Mouse (Mus musculus) mesoderm, embryonic 11.5 days (tissue): Measurements from ENCODE around the gene Sh2b1.

ENCODE experiments used
- DNase-seq: peaks from one replicate; pipeline ENCODE4 v3.0.0-alpha.2; 2012; ENCODE audit warnings: low read depth, low spot score

Sh2b1 gene

DNA sequence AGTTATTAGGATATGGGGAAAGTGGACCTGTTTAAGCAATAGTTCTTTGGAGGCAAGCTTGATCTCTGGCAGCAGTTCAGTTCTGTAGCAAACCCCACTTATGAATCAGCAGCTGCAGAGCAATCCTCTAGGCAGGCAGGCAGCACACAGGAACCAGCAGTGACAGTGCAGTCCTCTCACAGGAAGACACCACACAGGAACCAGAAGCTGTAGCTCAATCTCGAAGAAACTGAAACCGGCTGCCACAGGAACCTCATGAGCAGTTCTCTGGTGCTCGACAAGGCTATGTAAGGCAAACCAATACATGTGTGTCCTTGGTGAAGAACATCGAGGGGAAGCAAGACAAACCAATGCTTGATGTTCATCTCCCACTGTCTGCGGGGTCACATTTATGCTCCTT, 53.5 kb downstream of the Sh2b1 start:
- no peak for DNase-seq

DNA sequence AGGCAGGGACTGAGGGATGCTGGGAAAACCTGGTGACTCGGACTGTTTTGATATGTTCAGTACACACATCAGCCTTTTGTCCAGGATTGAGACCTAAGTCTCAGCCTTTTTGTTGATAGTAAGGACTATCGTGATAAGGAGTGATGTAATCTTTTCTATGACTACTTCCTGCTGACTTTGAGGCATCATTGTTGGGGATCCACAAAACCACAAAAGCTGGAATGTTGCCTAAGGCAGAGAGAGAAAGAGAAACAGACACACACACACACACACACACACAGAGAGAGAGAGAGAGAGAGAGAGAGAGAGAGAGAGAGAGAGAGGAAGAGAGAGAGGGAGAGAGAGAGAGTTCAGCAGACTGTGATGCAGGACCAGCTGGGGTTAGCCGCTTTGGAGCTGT, 56.7 kb downstream of the Sh2b1 start:
- DNase-seq = no peak

DNA sequence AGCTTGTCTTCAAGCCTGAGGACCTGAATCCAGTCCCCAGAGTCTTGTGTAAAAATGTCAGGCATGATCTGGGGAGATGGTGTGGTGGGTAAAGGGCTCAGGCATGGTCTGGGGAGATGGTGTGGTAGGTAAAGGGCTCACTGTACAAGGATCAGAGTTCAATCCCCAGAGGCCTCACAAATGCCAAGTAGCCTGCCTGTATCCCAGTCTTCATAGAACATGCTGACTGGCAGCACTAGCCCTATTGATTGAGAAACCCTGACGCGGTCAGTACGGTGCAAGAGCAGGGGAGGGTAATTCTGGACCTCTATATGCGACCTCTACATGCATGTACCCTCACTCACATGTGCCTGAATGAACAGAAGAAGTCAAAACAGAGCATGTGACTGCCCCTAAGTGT, 57.6 kb downstream of the Sh2b1 start:
- DNase-seq = no peak

DNA sequence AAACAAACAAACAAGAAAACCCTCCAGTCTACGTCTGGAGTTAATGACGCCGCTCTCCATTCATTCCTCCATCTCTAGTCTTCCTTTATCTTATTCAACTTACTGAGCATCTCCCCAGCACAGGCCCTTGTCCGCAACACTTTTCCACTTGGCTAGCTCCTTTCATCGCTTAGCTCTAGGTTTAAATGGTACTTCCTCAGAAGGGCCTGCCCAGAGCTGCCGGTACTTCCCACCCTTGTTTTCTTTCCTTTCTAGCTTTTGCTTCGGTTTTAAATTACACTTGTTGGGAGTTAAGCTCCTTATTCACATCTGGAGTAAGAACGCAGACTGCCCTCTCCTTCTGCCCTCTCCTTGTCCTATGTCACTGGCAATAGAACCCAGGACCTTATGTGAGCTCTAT, 58.2 kb downstream of the Sh2b1 start:
- no peak for DNase-seq
